3 mouse cellular contexts compared by ENCODE assay signal in the genomic region with DNA sequence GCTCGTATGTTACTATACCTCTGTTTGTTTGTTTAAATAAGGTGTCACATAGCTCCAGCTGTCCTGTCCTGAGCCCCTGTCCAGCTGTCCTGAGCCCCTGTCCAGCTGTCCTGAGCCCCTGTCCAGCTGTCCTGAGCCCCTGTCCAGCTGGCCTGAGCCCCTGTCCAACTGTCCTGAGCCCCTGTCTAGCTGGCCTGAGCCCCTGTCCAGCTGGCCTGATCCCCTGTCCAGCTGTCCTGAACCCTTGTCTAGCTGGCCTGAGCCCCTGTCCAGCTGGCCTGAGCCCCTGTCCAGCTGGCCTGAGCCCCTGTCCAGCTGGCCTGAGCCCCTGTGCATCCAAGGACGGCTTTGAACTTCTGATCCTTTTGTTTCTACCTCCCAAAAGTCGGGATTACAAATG. TPM values are rescaled to one million over a fixed set of nuclear protein-coding genes. Genes with fewer than 3 reads are reported as not detected.
ATAC-seq and TF ChIP-seq lines count a peak whose summit lies in the region.
"Not testable (repeated sequence)": the region's sequence is repeated elsewhere in the genome, so short reads cannot be mapped to it uniquely, and the experiment has no call there.
"Had no signal": no experiment of that assay in that cellular context is flagged by ENCODE, and none has a peak within 500 bp of the region (broad histone marks: within the 10 kb centered on the region; RNA-seq: fewer than 3 reads in every experiment).

No protein-coding gene starts in this region.

- not testable (repeated sequence) for ATAC-seq in liver, embryonic 12.5 days

- TF ChIP-seq POLR2A in myocyte (IDR thresholded peaks at IDR 0.05; ENCODE audit: insufficient read length, low read depth), result not testable (repeated sequence)

- peak overlapping the region; percentile 5; the same call in 1 of the 2 replicates for H3K4me2 ChIP-seq in liver, embryonic 12.5 days
- not testable (repeated sequence) for H3K4me2 ChIP-seq in myocyte (ENCODE audit: low read depth)

- H3K27ac ChIP-seq in liver, embryonic 12.5 days, result not testable (repeated sequence)

- not testable (repeated sequence) for H3K27me3 ChIP-seq in liver, embryonic 12.5 days (replicated peaks); myocyte (ENCODE audit: control insufficient read depth, insufficient read depth, insufficient read length)

- H3K9me3 ChIP-seq in liver, embryonic 12.5 days (replicated peaks), result not testable (repeated sequence)

- peaks cover 37% of the 10 kb centered on the region for H3K79me2 ChIP-seq in myocyte (ENCODE audit: control insufficient read depth, insufficient read depth)

- not testable (repeated sequence) for H3ac ChIP-seq in myocyte (ENCODE audit: control insufficient read depth, insufficient read length)

- H3K9ac ChIP-seq in liver, embryonic 12.5 days, result not testable (repeated sequence)

- H3K4me3 ChIP-seq in liver, embryonic 12.5 days; myocyte: not testable (repeated sequence)

- H3K4me1 ChIP-seq in liver, embryonic 12.5 days, result peaks cover 27% of the 10 kb centered on the region

- 85% methylated on average over 3 of the region's 3 CpGs for WGBS in liver, embryonic 12.5 days (ENCODE audit: insufficient replicate concordance)

- H3K36me3 ChIP-seq in liver, embryonic 12.5 days, result peaks cover 62% of the 10 kb centered on the region
- peaks cover 53% of the 10 kb centered on the region for H3K36me3 ChIP-seq in myocyte (ENCODE audit: control insufficient read depth, insufficient read depth)

TF ChIP-seq in myocyte, 11 proteins besides CTCF, POLR2A, EP300 and RAD21:
- TF ChIP-seq MYOD1 (IDR thresholded peaks at IDR 0.05; ENCODE audit: control insufficient read depth in 1 of 3, insufficient read length in 2 of 3, low read depth in 2 of 3) (peak in 2 of 3 experiments; percentile 18 to 39), MYOG (IDR thresholded peaks at IDR 0.05; ENCODE audit: control insufficient read depth in 1 of 3, insufficient read depth in 1 of 3, insufficient read length in 2 of 3, low read depth in 2 of 3) (peak in 2 of 3 experiments; percentile 76 to 79)

RNA-seq across cellular contexts. Expression of gene Mars, which starts 2.4 kb away (rescaled TPM):
- 192 and 193 TPM in 2 replicates for polyA plus RNA-seq in liver, embryonic 12.5 days (2016; fragmentation: Nextera tagmentation; extraction: Ambion mirVana)
- 280 TPM for polyA plus RNA-seq in myocyte (2012; fragmentation: generic; extraction: Trizol)

RNA-seq across cellular contexts. Expression of gene Arhgap9, which starts 12.6 kb away (rescaled TPM):
- 15.9 and 16.9 TPM in 2 replicates for polyA plus RNA-seq in liver, embryonic 12.5 days (2016; fragmentation: Nextera tagmentation; extraction: Ambion mirVana)
- polyA plus RNA-seq in myocyte (2012; fragmentation: generic; extraction: Trizol), result 0.77 TPM
- polyA plus RNA-seq: Patski had no signal

RNA-seq across cellular contexts. Expression of gene Mbd6, which starts 20.3 kb away (rescaled TPM):
- 8.5 and 9.8 TPM in 2 replicates for polyA plus RNA-seq in liver, embryonic 12.5 days (2016; fragmentation: Nextera tagmentation; extraction: Ambion mirVana)
- 24.7 TPM for polyA plus RNA-seq in myocyte (2012; fragmentation: generic; extraction: Trizol)

RNA-seq across cellular contexts. Expression of gene Gli1, which starts 32.6 kb away (rescaled TPM):
- polyA plus RNA-seq in liver, embryonic 12.5 days (2016; fragmentation: Nextera tagmentation; extraction: Ambion mirVana), result 0.94 and 1.1 TPM in 2 replicates
- 1.00 TPM for polyA plus RNA-seq in myocyte (2012; fragmentation: generic; extraction: Trizol)

RNA-seq across cellular contexts. Expression of gene Dctn2, which starts 43.0 kb away (rescaled TPM):
- polyA plus RNA-seq in liver, embryonic 12.5 days (2016; fragmentation: Nextera tagmentation; extraction: Ambion mirVana), result 95.5 and 96.1 TPM in 2 replicates
- 250 TPM for polyA plus RNA-seq in myocyte (2012; fragmentation: generic; extraction: Trizol)
